Mouse (Mus musculus) adrenal gland, postnatal 36 days (tissue): Measurements from ENCODE around the gene Utrn. TPM values are rescaled to one million over a fixed set of nuclear protein-coding genes. Genes with fewer than 3 reads are reported as not detected.

ENCODE experiments used
- DNase-seq, 2 experiments: peaks; one replicate each; pipeline ENCODE4 v3.0.0; 2021; ENCODE audit warnings: mixed read lengths in 1 of 2
- total RNA-seq, 2 experiments: library from RNA; stranded (reverse); gene quantifications; 2 replicates each; pipeline ENCODE4 v1.2.3; 2021

Gene Utrn
- total RNA-seq, 2 experiments from 2014 or later, result 98.5 to 102 TPM

DNA sequence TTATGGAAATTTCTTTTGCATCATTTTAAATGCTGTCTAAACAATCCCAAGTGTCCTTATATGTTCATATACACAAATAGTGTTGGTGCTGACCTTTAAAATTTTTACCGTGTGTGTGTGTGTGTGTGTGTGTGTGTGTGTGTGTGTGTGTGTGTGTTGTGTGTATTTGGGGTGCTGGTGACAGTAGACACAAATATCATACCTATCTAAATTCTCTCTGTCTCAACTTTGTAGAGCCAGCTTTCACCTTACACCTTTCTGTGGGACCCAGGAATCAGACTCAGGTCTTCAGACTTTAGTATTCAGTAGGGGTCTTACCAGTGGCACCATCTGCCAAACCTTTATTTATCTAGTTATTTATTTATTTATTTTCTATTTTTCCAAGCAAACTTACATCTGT, 681 bp upstream of the Utrn start:
- DNase-seq, result no peak

DNA sequence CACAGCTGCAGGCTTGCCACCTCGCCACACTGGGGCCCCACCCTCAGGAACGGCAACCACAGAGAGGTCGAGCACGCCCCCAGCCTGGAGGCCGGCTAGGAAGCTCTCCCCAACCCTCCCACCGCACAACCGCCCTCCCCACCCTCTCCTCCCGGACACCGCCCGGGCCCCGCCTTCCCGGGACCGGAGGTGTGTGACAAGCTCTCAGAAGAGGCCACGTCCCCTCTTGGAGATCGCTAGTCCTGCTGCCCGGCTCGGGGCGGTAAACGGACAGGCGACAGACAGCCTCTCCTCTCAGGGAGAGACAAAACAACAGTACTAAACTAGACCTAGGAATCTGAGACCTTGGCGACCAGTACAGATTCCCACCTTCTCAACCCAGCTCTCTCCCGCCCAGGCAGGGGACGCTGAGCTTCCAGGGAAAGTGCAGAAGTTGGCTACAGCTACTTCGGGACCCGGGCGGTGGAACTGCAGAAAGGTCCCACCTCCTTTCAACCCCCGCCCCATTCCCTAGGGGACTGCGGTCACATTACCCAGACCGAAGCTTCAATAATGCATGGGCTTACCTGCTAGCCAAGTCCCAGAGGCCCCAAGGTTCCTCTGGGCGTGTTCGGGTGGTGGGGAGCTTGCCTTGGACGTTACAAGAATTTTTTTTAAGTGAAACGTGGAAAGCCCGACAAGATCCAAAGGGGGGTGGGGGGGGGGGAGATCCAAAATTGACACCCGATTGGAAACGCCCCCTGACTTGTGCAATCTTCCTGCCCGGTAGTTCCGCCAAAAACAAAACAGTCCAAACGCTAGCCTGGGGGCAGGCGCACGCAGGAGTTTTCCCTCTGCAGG, 756 bp downstream of the Utrn start:
- DNase-seq, result peak; percentile 91

DNA sequence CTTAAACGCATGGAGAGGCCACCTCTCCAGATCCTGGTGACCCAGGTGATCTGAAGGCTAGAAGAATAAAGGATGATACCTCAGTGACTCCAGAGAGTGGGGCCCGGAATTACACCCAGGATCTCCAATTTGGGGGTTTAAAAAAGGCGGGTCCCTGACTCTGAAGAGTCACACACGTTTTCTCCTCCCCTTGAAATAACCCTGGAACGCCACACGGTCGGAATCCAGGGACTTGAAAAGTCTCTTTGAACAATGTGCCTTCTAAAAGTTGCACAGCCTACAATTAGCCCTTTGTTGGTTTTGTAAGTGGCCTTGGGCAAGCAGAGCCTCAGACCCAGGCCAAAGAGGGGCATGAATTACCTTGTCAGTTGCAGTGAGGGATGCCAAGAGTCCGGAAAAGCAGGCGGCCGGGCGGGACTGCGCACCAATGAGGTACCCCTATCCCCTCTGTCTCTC, 1.4 kb downstream of the Utrn start:
- no peak for DNase-seq

DNA sequence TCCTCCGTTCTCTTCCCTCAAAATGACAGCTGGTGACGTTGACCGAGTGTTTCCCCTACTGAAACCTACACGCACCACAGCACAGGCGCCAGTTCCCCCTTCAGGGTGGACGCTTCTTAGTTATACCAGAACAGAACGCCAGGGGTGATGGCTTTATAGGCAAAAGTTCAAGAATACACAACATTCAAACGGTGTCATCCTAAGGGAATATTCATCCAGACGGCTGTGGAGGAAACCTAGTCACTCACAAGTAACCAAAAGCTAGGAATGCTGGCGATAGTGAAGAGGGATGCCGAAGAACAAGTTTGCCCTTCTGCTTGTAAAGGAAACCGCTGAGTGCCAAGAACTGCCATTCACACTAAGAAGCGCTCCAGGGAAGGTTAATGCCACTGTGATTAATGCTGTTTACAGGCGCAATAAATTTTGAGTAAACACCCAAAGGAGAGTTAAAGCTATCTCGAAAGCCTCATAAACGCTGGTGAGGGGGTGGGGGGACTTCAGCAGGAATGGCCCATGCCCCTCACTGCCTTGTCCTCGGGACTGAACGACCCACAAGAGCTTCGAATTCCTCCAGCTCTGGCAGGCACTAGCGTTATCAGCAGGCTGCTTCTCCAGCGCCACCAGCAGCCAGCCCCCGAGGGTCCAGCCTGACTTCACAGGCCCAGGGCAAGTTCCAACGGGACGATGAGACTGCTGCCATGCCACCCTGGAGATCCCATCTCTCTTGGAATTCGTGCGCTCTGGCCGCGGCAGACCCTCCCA, 2.0 kb downstream of the Utrn start:
- peak; percentile 58 to 66 for DNase-seq

DNA sequence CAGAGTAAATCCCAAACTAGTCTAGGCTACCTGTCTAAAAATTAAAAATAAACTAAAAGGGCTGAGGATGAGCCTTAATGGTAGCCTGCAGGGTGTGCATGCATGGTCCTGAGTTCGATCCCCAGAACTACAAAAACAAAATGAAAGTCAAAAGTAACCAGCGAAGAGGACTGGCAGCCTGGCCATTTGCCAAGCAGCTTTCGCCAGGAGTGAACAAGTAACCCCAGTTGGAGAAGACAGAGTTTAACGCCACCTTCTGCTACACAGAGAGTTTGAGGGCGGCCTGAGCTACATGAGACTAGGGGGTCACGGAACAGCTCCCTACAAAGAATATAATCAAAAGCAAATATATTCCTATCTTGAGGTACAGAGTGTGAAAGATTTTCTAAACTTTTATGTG, 4.0 kb downstream of the Utrn start:
- DNase-seq, result peak; percentile 37 to 63

DNA sequence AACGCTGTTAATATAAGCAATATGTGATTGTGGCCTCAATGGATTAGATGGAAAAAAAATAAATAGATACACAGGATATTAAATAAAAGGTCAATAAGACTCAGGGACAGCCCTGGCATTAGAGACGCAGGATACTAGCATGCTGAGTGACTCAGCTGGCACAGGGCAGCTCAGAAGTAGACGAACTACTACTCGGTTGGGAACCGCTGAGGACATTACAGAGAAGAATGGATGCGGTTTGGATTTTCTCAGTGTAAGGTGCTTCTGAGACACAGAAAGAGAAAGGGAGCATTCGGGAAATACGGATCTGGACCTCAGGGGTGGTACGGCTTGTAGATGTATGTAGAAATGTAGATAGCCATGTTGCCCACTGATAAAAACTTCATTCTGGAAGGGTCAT, 5.6 kb downstream of the Utrn start:
- DNase-seq, result peak; percentile 50 to 58

DNA sequence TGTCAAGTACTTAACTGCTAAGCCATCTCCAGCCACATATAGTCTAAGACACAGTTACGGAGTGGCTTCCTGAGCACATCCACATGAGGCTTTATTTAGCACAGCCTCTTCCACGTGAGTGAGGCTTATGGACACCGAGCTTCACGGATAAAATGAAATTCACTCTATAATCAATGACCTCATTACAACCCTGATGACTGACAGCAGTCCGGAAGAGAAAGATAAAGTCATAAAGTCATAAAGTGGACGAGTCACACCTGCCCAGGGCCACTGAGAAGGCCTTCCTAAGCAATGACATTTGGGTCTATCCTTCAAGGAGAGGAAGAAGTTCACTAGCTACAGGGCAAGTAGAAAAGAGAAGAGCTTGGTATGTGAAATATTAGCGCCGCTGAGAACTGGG, 7.1 kb downstream of the Utrn start:
- DNase-seq, result no peak

DNA sequence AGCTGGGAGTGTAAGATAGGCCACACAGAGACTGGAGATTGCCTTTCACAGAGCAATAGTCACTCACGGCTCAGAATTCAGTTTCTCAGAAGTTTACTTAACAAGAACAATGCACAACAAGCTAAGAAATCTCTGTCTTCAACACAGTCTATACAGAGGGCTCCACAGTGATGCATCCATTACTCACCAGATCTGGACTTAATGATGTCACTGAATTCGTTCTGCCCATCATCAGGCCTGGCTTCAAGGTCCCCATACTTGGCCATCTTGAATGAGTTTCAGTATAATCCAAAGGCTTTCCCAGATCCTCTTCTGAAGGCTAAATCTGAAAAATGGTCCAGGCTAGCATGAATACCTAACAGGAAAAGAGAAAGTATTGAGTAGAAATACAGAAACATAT, 7.8 kb downstream of the Utrn start:
- DNase-seq, result no peak

DNA sequence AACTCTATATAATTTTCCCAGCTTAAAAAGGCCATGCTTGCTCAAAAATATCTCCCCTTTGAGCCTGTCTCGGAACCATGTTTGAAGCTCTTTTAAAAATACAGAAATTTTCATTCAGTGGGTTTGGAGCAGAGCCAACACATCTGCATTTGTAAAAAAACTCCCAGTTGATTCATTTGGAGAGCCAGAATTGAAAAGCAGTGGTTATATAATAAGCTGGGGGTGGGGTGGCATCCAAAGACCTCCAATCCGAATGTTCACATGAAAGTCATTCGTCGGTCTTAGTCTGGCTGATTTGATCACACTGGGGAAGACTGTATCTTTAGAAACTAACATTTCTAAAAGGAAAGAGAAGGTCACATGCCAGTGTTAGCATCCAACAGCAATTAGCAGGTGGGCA, 8.4 kb downstream of the Utrn start:
- DNase-seq, result no peak

DNA sequence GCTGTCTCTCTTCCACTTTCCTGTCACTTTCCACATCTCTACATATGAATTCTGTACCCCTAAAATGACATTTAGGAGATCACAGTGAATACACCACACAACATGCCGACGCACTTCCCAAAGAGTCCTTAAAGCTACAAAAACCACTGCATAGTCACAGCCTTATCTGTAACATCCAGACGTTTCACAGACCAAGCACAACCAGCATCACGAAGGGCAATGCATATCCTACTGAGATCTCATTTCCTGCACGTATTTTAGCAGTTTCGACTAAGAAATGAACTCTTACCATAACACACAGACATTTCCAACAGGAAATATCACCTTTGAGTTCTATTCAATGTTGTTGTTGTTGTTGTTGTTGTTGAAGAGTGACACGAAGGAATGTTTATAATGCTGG, 8.8 kb downstream of the Utrn start:
- DNase-seq, result no peak

DNA sequence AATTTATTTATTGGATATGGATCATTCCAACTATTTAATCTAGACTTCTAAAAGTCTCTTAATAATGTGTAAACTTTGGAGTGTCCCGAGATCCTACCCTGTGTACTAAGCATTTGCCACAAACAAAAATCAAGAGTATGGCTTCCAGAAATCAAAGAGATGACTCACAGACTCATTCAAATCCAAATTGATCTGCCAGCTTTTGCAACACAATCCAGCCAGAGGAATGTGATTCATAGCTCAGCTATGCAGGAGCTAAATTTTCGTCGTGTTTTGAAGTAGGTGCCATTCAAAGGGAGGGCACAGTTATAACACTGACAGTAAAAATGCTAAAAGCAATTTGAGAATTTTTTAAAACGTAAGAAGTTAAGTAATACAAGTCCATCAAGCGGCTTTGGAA, 11.1 kb downstream of the Utrn start:
- no peak for DNase-seq

DNA sequence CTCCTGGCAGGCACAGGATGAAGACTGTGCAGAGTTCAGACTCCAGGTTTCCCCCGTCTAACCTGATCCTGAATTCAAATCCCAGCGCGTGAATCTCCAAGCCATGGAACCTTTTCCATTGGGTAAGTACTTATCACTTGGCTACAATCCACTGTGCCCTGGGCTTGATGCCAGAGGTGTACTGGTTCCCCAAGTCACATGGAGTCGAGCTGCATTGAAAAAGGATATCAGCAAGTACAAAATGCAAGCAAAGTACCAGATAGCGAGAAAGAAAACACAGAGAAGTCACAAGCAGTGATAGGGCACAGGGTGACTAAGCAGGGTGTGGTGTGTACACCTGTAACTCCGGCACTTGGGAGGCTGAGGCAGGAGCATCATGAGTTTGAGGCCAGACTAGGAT, 14.9 kb downstream of the Utrn start:
- DNase-seq, result peak; percentile 78 to 79

DNA sequence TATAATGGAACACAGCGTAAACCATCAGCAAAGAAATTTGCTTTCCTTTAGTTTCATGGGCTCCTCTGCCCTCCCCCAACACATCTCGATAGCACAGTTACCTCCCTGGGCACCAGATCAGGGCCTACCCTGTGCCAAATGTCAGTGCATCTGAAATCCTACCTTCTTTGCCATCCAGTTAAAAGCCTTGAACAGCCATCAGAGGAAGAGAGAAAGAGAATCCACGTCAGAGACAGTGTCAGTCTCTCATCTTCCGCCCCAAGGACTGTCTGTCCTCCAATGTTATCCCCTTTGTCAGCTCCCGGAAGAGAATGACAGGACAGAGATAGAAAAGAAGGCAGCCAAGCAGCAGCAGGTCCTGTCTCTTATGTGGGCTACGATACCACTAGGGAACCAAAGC, 15.4 kb downstream of the Utrn start:
- peak; percentile 45 to 57 for DNase-seq

DNA sequence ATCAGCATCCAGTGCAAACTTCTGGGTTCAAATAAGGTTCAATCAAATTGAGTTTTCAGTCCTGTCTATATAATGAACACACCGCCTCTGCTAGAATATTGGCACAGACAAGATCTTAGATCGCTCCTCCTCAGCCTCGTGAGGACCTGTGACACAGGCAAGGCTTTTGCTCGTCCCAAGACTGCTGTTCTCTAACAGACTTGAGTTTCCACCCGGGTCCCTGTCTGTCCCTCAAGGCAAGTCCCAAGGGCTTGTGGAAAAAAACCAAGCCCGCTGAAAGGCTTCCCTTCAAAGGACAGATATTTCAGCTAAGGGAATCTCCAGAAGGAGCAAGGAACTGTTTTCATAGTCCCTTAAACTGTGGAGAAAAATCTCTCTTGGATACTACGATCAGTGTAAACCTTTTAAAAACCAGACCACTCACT, 16.0 kb downstream of the Utrn start:
- DNase-seq, result no peak

DNA sequence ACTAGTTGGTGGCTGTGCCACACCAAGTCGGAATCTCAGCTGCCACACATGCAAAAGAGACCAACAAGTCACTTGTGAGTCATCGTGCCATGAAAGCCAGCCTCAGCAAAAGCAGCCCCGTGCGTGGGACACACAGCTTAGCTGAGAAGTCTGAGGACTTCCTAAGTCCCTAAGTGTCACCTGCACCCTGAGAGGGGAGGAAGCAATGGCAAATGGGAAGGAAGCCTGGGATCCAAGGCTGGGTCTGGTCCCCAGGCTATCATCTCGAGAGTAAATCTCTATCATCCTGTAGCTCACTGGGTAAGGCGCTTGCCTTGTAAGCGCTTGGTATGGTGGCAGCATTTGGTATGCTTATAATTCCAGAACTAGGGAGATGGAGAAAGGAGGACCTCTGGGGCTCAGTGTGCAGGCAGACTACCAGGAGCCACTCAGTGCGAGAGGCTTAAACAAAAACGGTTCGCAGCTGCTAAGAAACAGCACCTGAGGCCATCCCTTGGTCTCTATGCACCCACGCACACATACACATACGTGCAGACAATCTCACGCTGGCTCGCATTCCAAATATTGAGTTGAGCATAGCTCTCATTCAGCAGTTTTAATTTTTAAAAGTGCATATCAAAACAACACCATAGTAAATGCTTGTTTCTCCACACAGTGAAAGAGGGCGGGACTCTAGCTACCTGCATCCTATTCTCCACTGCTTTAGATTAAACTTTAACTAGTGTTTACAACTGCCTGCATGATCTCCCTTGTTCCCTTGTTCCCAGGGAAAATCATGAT, 16.6 kb downstream of the Utrn start:
- peak; percentile 49 to 51 for DNase-seq

DNA sequence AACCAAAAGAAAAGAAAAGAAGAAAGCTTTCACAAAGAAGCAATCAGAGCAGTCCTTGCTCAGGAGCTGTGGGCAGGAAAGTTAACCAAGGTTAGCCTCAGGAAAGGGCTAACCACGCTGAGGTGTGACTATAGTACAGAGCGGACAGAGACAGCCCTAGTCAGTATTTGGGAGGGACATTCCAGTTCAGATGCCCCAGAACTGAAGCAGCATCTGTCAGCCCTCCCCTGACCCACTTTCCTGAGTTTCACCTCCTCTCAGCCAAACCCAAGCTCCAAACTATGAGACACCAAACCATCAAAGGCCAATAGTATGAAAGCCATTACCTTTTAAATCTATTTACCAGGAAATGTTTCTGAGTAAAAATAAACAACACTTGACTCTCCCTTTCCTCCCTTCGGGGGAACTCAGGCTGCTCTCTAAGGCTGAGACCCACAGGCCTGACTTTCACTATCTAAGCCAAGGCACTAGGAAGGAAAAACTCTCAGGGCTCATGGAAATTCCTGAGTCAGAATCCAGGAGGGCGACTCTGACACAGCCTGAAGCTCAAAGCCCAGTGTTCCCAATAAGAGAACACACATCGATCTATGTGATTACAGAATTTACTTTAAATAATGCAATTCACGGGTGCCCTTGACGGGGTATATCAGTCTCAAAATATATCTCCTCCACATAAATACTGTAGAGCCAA, 18.2 kb downstream of the Utrn start:
- no peak for DNase-seq

DNA sequence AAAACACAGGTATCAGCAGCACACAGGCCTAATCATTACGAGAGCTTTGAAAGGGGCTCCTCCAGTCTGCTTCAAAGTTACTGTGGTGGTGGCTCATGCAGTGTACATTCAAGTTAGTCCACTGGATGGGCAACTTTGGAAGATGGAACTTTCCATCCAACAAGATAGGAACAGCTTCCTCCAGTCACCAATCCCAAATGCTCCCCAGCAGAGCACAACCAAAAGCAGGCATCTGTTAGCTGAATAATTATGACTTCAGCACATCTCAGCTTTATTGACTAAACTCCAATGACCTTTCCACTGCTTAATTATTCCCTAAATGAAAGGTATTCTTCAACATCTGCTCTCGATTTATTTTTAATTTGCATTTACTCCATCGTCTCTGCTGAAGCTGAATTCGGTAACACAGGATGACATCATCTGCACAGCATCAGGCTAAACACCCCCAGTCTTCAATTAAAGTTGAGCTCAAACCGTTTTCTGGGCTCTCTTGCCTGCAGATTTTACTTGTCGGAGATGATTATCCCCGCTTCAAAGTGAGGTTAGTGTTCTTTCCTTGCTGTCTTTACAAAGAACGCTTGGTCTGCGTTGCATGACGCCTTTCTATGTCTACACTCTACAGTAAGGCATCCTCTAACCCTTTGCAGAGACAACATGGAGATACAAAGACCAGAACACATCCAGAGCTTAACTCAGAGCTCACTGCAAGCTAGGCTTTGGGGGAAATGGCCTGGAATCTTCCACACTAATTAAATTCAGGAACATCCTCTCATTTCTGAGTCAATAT, 20.6 kb downstream of the Utrn start:
- DNase-seq, result no peak

DNA sequence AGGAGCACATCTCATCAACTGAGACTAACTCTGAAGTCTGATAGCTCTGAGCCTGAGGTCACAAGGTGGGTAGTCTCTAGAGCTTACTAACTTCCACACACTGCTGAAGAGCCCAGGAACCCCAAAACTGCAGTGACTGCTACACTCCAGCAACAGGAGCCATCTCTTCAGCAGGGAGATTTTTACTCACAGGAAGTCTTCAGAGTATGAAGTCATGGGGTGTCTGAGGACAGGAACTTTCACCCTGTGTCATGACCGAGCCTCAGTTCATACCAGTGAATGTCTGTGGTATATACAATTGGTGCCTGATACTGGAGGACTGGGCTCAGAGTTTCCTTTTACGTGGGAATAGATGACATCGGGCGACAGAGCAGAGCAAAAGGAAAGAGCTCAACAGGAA, 26.6 kb downstream of the Utrn start:
- no peak for DNase-seq

DNA sequence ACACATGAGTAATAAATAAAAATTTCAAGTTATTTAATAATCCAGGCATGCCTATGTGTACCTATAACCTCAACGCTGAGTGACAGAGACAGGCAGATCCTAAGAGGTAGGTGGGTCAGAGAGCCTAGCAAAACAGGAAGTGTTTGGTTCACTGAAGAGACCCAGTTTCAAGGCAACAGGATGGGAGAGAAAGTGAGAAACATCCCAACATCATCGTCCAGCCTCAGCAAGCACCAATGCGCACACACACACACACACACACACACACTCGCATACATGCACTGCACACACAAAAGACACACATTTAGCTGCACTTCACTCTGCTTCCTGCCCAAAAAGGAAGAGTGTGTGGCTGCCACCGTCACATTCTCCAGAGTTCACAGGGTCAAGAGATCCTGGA, 27.7 kb downstream of the Utrn start:
- DNase-seq, result no peak

DNA sequence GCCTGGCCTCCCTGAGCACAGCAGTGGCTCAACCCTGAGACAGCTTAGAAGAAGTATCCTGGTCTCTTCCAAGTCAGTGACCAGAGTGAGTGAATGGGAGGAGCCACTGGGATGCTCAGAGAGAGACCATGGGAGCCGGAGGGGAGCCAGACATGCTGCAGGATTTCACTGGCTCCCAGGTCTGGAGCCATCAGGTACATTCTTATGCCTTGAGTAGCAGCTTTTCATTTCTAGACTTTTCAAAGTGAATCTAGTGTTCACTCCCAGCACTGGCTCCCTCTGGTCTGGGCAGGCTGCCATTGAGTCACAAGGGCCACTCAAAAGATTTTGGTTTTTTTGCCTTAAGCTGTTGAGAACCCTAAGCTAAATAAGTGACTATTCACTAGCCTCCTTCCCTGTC, 31.5 kb downstream of the Utrn start:
- DNase-seq, result no peak
